Mouse (Mus musculus) spleen, postnatal 4 days (tissue): ENCODE measurements at regions not wholly inside any gene's neighbourhood (a gene's known extent, or its start where the extent isn't known, plus 50 kb on each side); places are given as distances from the start of the nearest gene placed in this dataset.
A peak's percentile ranks its signal among the peaks of the same experiment; 100 is the strongest.
"Not testable (repeated sequence)": the region's sequence is repeated elsewhere in the genome, so short reads cannot be mapped to it uniquely, and the experiment has no call there.

ENCODE experiments used
- DNase-seq, 2 experiments: peaks; one replicate each; pipeline ENCODE4 v3.0.0; 2022; ENCODE audit warnings: low spot score in 2 of 2

DNA sequence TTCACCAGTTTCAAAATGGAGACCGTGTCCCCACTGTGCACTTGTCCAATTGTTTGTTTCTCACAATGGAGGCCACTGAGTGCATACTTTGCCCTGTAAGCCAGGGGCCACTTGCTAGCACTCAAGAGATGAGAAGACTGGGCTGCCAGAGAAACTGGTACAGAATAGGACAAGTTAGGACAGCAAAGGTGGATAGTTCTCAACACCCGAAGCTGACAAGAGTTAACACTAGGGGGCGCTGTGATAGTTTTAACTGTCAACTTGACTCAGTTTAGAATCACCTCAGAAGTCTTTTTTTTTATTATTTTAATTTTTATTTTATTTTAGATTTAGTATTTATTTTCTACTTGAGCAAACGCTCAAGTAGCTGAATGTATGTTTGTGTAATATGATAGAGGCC is 188.2 kb upstream of the Asap2 start:
- DNase-seq: not testable (repeated sequence)

GRCm38 (mm10) chr12:20805466-20805865 is 184.8 kb upstream of the Asap2 start:
- not testable (repeated sequence) for DNase-seq

GRCm38 (mm10) chr12:20806681-20807080 is 183.6 kb upstream of the Asap2 start:
- no peak for DNase-seq

GRCm38 (mm10) chr12:20813836-20814235 is 176.4 kb upstream of the Asap2 start:
- DNase-seq: not testable (repeated sequence)

DNA sequence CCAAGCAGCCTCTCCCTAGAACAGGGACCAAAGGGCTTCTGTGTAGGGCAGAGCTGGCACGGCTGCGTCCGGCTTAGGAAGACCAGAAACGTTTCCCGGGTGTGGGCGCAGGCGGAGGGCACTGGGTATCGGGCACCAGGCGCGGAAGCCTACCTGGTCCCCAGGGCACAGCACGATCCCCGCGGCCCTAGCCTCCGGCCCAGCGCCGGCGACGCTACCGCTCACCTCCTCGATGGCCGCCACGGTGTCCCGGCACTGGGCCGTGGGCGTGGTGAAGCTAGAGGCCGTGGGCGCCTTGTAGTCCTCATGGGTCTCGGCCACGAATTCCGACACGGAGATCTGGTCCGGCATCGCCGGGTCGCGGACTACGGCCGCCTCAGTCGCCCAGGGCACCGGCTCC is 175.1 kb upstream of the Asap2 start:
- not testable (repeated sequence) for DNase-seq

DNA sequence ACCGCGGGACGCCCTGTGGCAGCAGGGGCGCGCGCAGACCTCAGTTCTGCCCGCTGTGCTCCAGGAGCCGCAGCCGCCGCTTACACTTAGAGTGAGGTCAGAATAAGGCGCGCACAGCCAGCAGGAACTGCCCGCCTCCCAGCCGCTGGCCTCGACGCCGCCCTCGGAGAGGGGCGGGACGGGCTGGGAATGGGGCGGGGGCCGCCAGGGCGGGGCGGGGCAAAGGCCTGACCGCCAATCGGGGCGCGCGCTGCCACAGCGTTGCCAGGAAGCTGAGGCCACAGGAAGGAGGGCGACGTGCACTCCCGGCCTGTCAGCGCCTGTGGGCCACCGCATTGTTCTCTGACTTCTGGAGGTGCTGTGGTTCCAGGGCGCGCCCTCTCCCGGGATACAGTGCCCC is 174.7 kb upstream of the Asap2 start:
- DNase-seq: peak; percentile 15 to 65

- not testable (repeated sequence) for DNase-seq
These were observed 146.5 kb upstream of the Asap2 start for GRCm38 (mm10) chr12:20843661-20844320.

- DNase-seq: not testable (repeated sequence)
These were observed 145.4 kb upstream of the Asap2 start for GRCm38 (mm10) chr12:20844873-20845272.

DNA sequence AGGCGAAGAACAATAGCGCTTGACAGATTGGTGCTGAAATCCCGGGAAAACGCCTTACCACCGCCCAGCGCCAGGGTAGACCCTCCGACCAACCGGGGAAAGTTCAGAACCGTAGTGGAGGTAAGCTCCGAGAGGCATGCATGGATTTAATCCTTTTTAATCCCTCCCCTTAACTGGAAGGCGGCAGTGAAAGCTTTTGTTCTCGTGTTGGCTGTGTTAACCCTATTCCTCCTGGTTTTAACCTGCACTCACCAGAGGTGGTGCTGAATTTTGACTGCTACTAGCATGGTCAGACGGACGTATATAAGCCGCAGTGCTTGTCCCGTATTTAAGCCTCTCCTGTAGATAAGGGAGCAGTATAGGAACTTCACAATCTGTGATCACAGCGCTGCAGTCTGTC is 145.0 kb upstream of the Asap2 start:
- no peak for DNase-seq

DNA sequence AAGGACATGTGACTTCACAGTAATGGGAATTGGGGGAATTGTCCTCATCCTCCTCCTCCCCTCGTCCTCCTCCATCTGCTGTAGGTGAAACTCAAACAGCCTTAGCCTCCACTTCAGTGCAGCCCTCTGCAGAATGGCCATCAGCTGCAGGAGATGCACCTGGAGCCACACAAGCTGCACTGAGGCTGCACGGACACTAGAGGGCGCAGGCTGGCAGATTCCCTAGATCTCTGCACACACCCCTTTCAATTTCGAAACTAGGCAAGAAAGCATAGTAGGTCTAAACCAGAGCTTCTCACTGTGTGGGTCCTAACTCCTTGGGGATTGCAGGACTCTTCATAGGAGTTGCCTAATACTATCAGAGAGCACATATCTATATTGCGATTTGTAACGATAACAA is 106.2 kb upstream of the Asap2 start:
- DNase-seq: not testable (repeated sequence)

GRCm38 (mm10) chr12:20920653-20921397 is 69.4 kb upstream of the Asap2 start:
- peak; percentile 32 to 68 for DNase-seq

DNA sequence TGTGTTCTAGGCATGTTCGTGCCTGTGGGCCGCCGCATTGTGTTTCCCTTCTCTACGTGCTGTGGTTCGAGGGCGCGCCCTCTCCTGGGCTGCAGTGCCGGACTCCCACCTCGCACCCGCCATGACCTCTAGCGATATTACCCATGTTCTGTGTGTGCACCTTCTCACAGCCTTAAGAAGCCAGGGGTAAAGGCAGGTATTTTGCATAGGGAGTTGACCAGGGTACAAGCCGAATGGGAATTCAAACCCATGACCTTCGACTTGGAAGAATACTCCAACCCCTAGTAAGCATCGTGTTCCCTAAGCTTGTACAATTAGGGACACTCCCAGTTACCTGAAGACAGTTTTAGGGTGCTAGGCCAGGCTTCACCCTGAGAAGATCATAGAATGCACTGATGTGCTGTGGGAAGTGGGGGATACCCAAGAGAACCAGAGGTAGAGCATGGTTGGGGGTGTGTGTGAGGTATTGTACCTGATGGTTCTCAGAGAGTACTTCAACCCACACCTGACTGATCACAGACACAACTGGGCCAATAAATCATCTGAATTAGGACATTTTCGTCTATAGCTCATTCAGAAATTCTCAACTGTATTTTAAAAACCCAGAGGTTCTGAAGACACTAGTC is 68.7 kb upstream of the Asap2 start:
- DNase-seq: peak in 1 of 2 experiments; percentile 58

DNA sequence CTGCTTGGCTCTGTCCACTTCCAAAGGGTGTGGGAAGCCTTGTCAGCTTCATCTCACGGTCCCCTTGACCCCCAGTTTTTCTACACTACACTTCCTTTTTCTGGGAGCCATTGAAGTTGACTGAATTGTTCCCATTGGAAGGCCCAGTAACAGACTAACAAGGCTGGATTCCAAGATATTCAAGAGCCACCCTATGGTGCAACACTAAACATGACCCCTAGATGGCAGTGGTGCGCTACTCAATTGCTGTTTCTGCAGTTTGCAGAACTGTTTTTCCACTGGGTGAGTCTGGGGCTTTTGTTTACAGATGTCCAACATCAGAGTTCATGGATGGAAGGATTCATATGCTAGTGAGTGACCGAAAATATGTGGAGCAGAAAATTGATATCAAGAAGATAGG is 61.3 kb upstream of the Asap2 start:
- peak; percentile 27 to 69 for DNase-seq
